Mouse (Mus musculus) liver, embryonic 14.5 days (tissue): Measurements from ENCODE around the gene Bola3.

Source experiments
- CTCF ChIP-seq: IDR thresholded peaks from 2 replicates; pipeline ENCODE4 v1.5.1; 2016; ENCODE audit warnings: antibody characterized with exemption, low read depth, control low read depth
- EP300 ChIP-seq: IDR thresholded peaks from 2 replicates; pipeline ENCODE4 v1.6.1; 2016; ENCODE audit warnings: antibody characterized with exemption, low read depth

- no peak for TF ChIP-seq EP300
- TF ChIP-seq CTCF = no peak
Observed at GRCm38 (mm10) chr6:83363075-83363474, 14.1 kb downstream of the Bola3 start.
